Mouse (Mus musculus) CH12.LX (cell line): ENCODE data around the gene Ect2l. TPM values are rescaled to one million over a fixed set of nuclear protein-coding genes. Genes with fewer than 3 reads are reported as not detected.

Source experiments
- DNase-seq: peaks from one replicate; pipeline ENCODE4 v3.0.0-alpha.2; 2013; ENCODE audit errors: extremely low read depth
- H3K27ac ChIP-seq: 2 replicates; pipeline ENCODE4 v1.5.1; 2012; ENCODE audit warnings: low read depth, mild to moderate bottlenecking, control low read depth, moderate library complexity; ENCODE audit not compliant: insufficient read depth
- H3K27me3 ChIP-seq: replicated peaks from 2 replicates; pipeline ENCODE3; 2012; ENCODE audit warnings: inconsistent platforms
- H3K36me3 ChIP-seq, 2 experiments: replicated peaks in 1 of 2; 2 replicates each; pipeline versions ENCODE3 to v1.6.1; 2012; ENCODE audit warnings: inconsistent platforms in 1 of 2, low read length in 1 of 2, mild to moderate bottlenecking in 1 of 2, mixed read lengths in 1 of 2, moderate library complexity in 1 of 2; ENCODE audit not compliant: control insufficient read depth in 1 of 2, insufficient read depth in 1 of 2
- H3K4me1 ChIP-seq, 2 experiments: 2 replicates each; pipeline ENCODE4 v1.6.1; 2012; ENCODE audit warnings: inconsistent platforms in 1 of 2, moderate library complexity in 1 of 2; ENCODE audit not compliant: insufficient read depth in 2 of 2, control insufficient read depth in 1 of 2
- H3K4me2 ChIP-seq: 2 replicates; pipeline ENCODE4 v1.6.1; 2012; ENCODE audit warnings: low read depth, mild to moderate bottlenecking, control low read depth; ENCODE audit not compliant: poor library complexity, insufficient read depth, severe bottlenecking
- H3K4me3 ChIP-seq, 3 experiments: fragments of 150-350 bp in 1 of 3; sonication (generic) in 1 of 3; replicated peaks in 1 of 3; 2 replicates each; pipeline versions ENCODE3 to v1.5.1; 2011 to 2012; ENCODE audit warnings: low read depth in 2 of 3, low read length in 2 of 3, mild to moderate bottlenecking in 2 of 3, moderate library complexity in 2 of 3, control low read depth in 1 of 3, improper control_type of control experiment in 1 of 3, inconsistent platforms in 1 of 3, mixed read lengths in 1 of 3; ENCODE audit not compliant: poor library complexity in 1 of 3
- H3K79me2 ChIP-seq: replicated peaks from 2 replicates; pipeline ENCODE4 v1.6.1; 2012; ENCODE audit warnings: mild to moderate bottlenecking, moderate library complexity; ENCODE audit not compliant: control insufficient read depth, poor library complexity, insufficient read depth, severe bottlenecking; ENCODE audit errors: extremely low read depth
- H3K9ac ChIP-seq: 2 replicates; pipeline ENCODE4 v1.6.1; 2012; ENCODE audit warnings: low read depth, mild to moderate bottlenecking, control low read depth, moderate library complexity; ENCODE audit not compliant: insufficient read depth
- H3K9me3 ChIP-seq: replicated peaks from 2 replicates; pipeline ENCODE3; 2012; ENCODE audit warnings: low read length, inconsistent platforms, mixed read lengths
- BHLHE40 ChIP-seq: IDR thresholded peaks from 2 replicates; pipeline ENCODE4 v1.6.1; 2011; ENCODE audit warnings: mild to moderate bottlenecking, low read depth, low read length, improper control_type of control experiment
- CHD1 ChIP-seq: IDR thresholded peaks from 2 replicates; pipeline ENCODE4 v1.6.1; 2012; ENCODE audit warnings: low read depth, low read length, improper control_type of control experiment, inconsistent platforms
- CHD2 ChIP-seq: IDR thresholded peaks from 2 replicates; pipeline ENCODE4 v1.6.1; 2011; ENCODE audit warnings: low read length, improper control_type of control experiment
- CTCF ChIP-seq, 2 experiments: IDR thresholded peaks in 1 of 2; conservative IDR thresholded peaks in 1 of 2; 2 replicates each; pipeline ENCODE4 v1.5.1; 2011 to 2012; ENCODE audit warnings: low read depth in 2 of 2, low read length in 2 of 2, improper control_type of control experiment in 1 of 2, inconsistent platforms in 1 of 2, mild to moderate bottlenecking in 1 of 2, moderate library complexity in 1 of 2
- E2F4 ChIP-seq: IDR thresholded peaks from 2 replicates; pipeline ENCODE4 v1.6.1; 2011; ENCODE audit warnings: low read depth, low read length, improper control_type of control experiment; ENCODE audit not compliant: insufficient replicate concordance
- ETS1 ChIP-seq: conservative IDR thresholded peaks from 2 replicates; pipeline ENCODE4 v1.6.1; 2012; ENCODE audit warnings: low read depth, mild to moderate bottlenecking, inconsistent platforms, low read length, improper control_type of control experiment, moderate library complexity
- GABPA ChIP-seq: IDR thresholded peaks from 2 replicates; pipeline ENCODE4 v1.6.1; 2012; ENCODE audit warnings: low read depth, low read length, improper control_type of control experiment, inconsistent platforms; ENCODE audit not compliant: insufficient replicate concordance
- IRF4 ChIP-seq: IDR thresholded peaks from 2 replicates; pipeline ENCODE4 v1.6.1; 2014; ENCODE audit warnings: low read depth, mild to moderate bottlenecking, inconsistent platforms, low read length, improper control_type of control experiment
- JUN ChIP-seq: IDR thresholded peaks from 2 replicates; pipeline ENCODE4 v1.6.1; 2011; ENCODE audit warnings: low read depth, mild to moderate bottlenecking, low read length, improper control_type of control experiment, moderate library complexity; ENCODE audit not compliant: insufficient read depth
- KAT2A ChIP-seq: IDR thresholded peaks from 2 replicates; pipeline ENCODE4 v1.6.1; 2012; ENCODE audit warnings: low read length, improper control_type of control experiment, inconsistent platforms; ENCODE audit not compliant: insufficient replicate concordance
- MAFK ChIP-seq: IDR thresholded peaks from 2 replicates; pipeline ENCODE4 v1.6.1; 2011; ENCODE audit warnings: low read length, improper control_type of control experiment; ENCODE audit not compliant: insufficient replicate concordance
- MAX ChIP-seq: IDR thresholded peaks from 2 replicates; pipeline ENCODE4 v1.6.1; 2011; ENCODE audit warnings: low read length, improper control_type of control experiment
- MAZ ChIP-seq: IDR thresholded peaks from 2 replicates; pipeline ENCODE4 v1.6.1; 2012; ENCODE audit warnings: low read depth, mild to moderate bottlenecking, inconsistent platforms, low read length, improper control_type of control experiment, moderate library complexity
- MXI1 ChIP-seq: IDR thresholded peaks from 2 replicates; pipeline ENCODE4 v1.6.1; 2011; ENCODE audit warnings: mild to moderate bottlenecking, low read depth, low read length, improper control_type of control experiment
- NRF1 ChIP-seq: IDR thresholded peaks from 2 replicates; pipeline ENCODE4 v1.6.1; 2014; ENCODE audit warnings: low read depth, mild to moderate bottlenecking, inconsistent platforms, low read length, improper control_type of control experiment, moderate library complexity
- PAX5 ChIP-seq: IDR thresholded peaks from 2 replicates; pipeline ENCODE4 v1.6.1; 2012; ENCODE audit warnings: low read length, inconsistent platforms, mixed read lengths
- POLR2A ChIP-seq: IDR thresholded peaks from 2 replicates; pipeline ENCODE4 v1.6.1; 2011; ENCODE audit warnings: low read depth, mild to moderate bottlenecking, improper control_type of control experiment, low read length
- POLR2AphosphoS2 ChIP-seq: IDR thresholded peaks from 2 replicates; pipeline ENCODE4 v1.6.1; 2011; ENCODE audit warnings: low read depth, low read length, improper control_type of control experiment
- RCOR1 ChIP-seq: conservative IDR thresholded peaks from 2 replicates; pipeline ENCODE4 v1.6.1; 2012; ENCODE audit warnings: low read depth, mild to moderate bottlenecking, inconsistent platforms, low read length, improper control_type of control experiment
- TCF12 ChIP-seq: IDR thresholded peaks from 2 replicates; pipeline ENCODE4 v1.6.1; 2014; ENCODE audit warnings: low read depth, mild to moderate bottlenecking, inconsistent platforms, low read length, improper control_type of control experiment
- USF1 ChIP-seq: IDR thresholded peaks from 2 replicates; pipeline ENCODE4 v1.6.1; 2014; ENCODE audit warnings: low read depth, mild to moderate bottlenecking, inconsistent platforms, low read length, improper control_type of control experiment
- ZC3H11A ChIP-seq: IDR thresholded peaks from 2 replicates; pipeline ENCODE4 v1.6.1; 2012; ENCODE audit warnings: low read depth, mild to moderate bottlenecking, inconsistent platforms, low read length, improper control_type of control experiment
- ZKSCAN1 ChIP-seq: IDR thresholded peaks from 2 replicates; pipeline ENCODE4 v1.6.1; 2012; ENCODE audit warnings: low read depth, inconsistent platforms, low read length, improper control_type of control experiment, borderline replicate concordance
- ZNF384 ChIP-seq: IDR thresholded peaks from 2 replicates; pipeline ENCODE4 v1.6.1; 2012; ENCODE audit warnings: low read depth, low read length, improper control_type of control experiment, inconsistent platforms
- dilution Hi-C: fragments of 300-500 bp; cut with MboI; formaldehyde crosslinking; loops from 2 replicates; pipeline ENCODE4 v1.14.3; 2020; ENCODE audit warnings: low sequenced_read_pairs; ENCODE audit not compliant: extremely low pct_unique_long_range_greater_than_20kb, extremely low pct_ligation_motif_present
- in situ Hi-C: fragments of 300-500 bp; cut with MboI; formaldehyde crosslinking; loops from 3 replicates; pipeline ENCODE4 v1.14.3; 2019; ENCODE audit warnings: low sequenced_read_pairs, low pct_ligation_motif_present, low pct_unique_long_range_greater_than_20kb, mixed read lengths
- polyA plus RNA-seq: library from polyadenylated mRNA; unstranded; fragments of >175 nt; gene quantifications from 2 replicates; pipeline ENCODE4 v1.2.1, GENCODE M21; 2012; ENCODE audit warnings: low read depth; ENCODE audit not compliant: insufficient read length
- total RNA-seq, 2 experiments: library from RNA; depleted of rRNA; stranded (reverse); fragments of 300-350 nt in 1 of 2; fragments of >200 nt in 1 of 2; gene quantifications; 2 replicates each; pipeline ENCODE4 v1.2.3; 2012 to 2014

Gene Ect2l
- total and polyA plus RNA-seq, 3 experiments, result not detected

DNA sequence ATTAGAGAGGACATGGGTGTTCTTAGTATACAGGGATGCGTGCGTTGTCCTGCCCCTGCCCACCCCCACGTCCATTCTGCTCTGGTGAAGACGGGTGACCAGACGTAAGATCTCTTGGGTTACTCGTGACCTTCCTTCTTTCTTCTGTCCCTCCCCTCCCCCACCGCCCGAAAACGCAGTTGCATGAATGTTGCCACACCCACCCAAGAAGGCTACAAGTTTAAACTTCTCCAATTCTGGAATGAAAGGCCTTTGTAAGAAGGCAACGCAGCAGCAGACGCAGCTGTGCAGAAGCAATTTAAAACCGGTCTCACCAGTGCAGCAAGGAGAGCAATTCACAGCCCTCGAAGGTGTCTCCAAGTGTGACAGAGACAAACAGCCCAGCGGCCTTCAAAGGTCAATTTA is 16.0 kb downstream of the Ect2l start:
- Histone ChIP-seq H3K4me3 (no peak overlapping the region), H3K4me2 (no peak overlapping the region), H3K9ac (no peak overlapping the region), H3K4me1 (peaks cover 0 to 11% of the 10 kb centered on the region in 2 experiments; a peak in 1 of 4 replicates), H3K27me3 (no peaks in the 10 kb centered on the region)
- TF ChIP-seq CHD2 (no peak), CTCF (conservative IDR thresholded peaks at IDR 0.05 in 1 of 2, IDR thresholded peaks at IDR 0.05 in 1 of 2; ENCODE audit: low read depth in 2 of 2, low read length in 2 of 2) (no peak), MXI1 (no peak), GABPA (no peak), ZC3H11A (no peak), POLR2AphosphoS2 (no peak), ZKSCAN1 (no peak), CHD1 (no peak), PAX5 (no peak), RCOR1 (no peak), ZNF384 (no peak), MAX (no peak)
- TF ChIP-seq, all 38 proteins: peak for 0
- H3K36me3 ChIP-seq, result no peaks in the 10 kb centered on the region
- no peak overlapping the region for H3K27ac ChIP-seq
- in situ Hi-C loops (loop anchor here (10.0 kb wide), 3 partner anchors 140 to 460 kb away; partner anchors contain the start of gene Reps1), dilution Hi-C loops (no loop called here)
- DNase-seq, result no peak
- no peaks in the 10 kb centered on the region for H3K79me2 ChIP-seq
- H3K9me3 ChIP-seq, result peaks cover 4% of the 10 kb centered on the region

- no peak for TF ChIP-seq JUN
- TF ChIP-seq KAT2A, result no peak
- TF ChIP-seq ETS1, result no peak
- no peak for TF ChIP-seq CHD1
- no peak for TF ChIP-seq BHLHE40
- no peak for TF ChIP-seq POLR2A
- TF ChIP-seq USF1, result no peak
- TF ChIP-seq RCOR1, result no peak
- no peak for TF ChIP-seq TCF12
- no peak for TF ChIP-seq PAX5
- TF ChIP-seq ZKSCAN1, result no peak
- no peak for TF ChIP-seq E2F4
- TF ChIP-seq MAFK, result no peak
- no peak for TF ChIP-seq IRF4
- TF ChIP-seq MAZ, result no peak
- TF ChIP-seq NRF1, result no peak
- dilution Hi-C loops (no loop called here), in situ Hi-C loops (loop anchor here (10.0 kb wide), 3 partner anchors 139 to 459 kb away; partner anchors contain the start of gene Reps1)
- Histone ChIP-seq H3K27me3 (no peaks in the 10 kb centered on the region), H3K9me3 (peaks cover 4% of the 10 kb centered on the region), H3K4me2 (no peak overlapping the region), H3K9ac (no peak overlapping the region), H3K4me1 (peaks cover 2 to 11% of the 10 kb centered on the region in 2 experiments; a peak in 2 of 4 replicates), H3K79me2 (no peaks in the 10 kb centered on the region), H3K36me3 (no peaks in the 10 kb centered on the region), H3K4me3 (no peak overlapping the region), H3K27ac (no peak overlapping the region)
- no peak for DNase-seq
Measured at GRCm38 (mm10) chr10:18194156-18194555, 16.5 kb downstream of the Ect2l start.
